Mouse (Mus musculus) gastrocnemius, adult 18-20 months (tissue): ENCODE measurements around the gene Nrp1. TPM values are rescaled to one million over a fixed set of nuclear protein-coding genes. Genes with fewer than 3 reads are reported as not detected.
A peak's percentile ranks its signal among the peaks of the same experiment; 100 is the strongest.

Experiments
- DNase-seq: peaks from one replicate; pipeline ENCODE4 v3.0.0; 2021; ENCODE audit warnings: low spot score
- total RNA-seq, 2 experiments: library from RNA; stranded (reverse); gene quantifications; 2 replicates each; pipeline ENCODE4 v1.2.3; 2021

The Nrp1 gene
- total RNA-seq, 2 experiments from 2014 or later = 23.7 to 29.0 TPM

GRCm38 (mm10) chr8:128370496-128370895 lies 12.1 kb downstream of the Nrp1 start:
- DNase-seq = no peak

DNA sequence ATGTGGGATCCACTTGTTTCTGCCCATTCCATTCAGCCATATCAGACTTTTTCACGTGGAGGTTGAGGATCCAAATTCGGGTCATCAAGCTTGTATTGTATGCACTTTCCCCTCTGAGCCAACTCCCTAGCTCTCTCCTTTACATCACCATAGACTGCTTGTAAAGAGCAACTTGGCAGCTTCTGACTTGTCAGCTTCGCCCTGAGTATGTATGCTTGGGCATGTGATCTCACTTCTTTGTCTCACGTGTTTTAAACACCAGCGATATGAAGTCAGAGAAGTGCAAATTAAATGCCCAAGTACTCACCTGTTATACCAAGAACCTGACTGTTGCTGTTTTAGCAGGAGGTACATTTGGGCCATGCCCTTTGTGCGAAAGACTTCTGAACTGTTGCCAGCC lies 12.6 kb downstream of the Nrp1 start:
- no peak for DNase-seq

- no peak for DNase-seq
These were observed 13.4 kb downstream of the Nrp1 start for GRCm38 (mm10) chr8:128371789-128372188.

- DNase-seq = no peak
These were observed 14.3 kb downstream of the Nrp1 start for GRCm38 (mm10) chr8:128372724-128373123.

DNA sequence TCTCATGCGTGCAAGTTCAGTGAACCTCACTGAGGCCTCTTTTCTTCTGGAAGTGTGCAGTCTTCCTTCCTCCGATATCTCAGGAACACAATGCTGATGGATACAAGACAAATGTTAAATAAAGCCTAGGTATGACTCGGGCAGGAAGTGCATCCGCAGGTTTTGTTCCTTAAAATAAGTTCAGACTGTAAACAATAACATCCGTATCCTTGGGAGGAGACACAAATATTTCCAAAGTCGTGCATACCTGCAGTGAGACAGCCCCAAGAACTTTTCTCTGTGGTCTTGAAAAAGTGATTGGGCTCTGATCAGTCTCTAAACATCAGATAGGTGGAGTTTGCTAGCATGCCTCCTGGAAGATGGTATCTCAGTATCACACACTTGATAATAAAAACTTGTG lies 15.0 kb downstream of the Nrp1 start:
- no peak for DNase-seq

DNA sequence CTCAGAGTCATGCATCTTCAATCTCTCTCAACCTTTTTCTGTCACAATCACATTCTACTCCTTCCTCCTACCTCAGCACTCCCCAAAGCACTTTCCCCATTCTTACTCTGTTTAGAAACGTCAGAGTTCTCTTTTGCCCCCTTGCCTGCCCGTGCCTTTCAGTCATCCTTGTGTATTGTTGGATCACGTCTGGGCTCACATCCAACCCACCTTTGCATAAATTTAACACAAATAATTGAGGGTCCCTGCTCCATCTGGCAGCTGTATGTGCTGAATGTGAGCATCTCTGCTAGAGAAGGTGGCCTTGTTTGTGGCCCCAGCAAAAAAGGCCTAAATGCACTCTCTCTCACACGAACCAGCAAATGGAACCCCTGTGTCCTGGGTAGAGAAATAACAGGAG lies 16.9 kb downstream of the Nrp1 start:
- DNase-seq = no peak

DNA sequence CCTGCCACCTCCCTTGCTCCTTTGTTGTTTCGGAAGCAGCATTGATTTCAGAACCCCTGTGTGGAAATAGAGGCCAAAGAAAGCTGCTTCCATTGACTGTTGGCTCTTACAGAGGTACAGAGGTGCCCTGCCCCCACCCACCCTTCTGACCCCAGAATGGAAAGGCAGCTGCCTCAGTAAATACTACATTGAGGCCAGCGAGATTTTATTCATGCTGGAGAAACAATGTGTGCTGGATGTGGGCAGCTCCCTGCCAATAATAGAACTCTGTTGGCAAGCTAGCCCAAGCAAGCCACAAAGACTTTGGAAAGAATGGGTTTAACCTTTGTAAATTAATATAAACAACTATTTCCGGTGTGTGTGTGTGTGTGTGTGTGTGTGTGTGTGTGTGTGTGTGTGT lies 24.8 kb downstream of the Nrp1 start:
- peak; percentile 23 for DNase-seq

- no peak for DNase-seq
These were observed 26.0 kb downstream of the Nrp1 start for GRCm38 (mm10) chr8:128384366-128384765.

- no peak for DNase-seq
These were observed 26.5 kb downstream of the Nrp1 start for GRCm38 (mm10) chr8:128384921-128385332.

- DNase-seq = no peak
These were observed 28.7 kb downstream of the Nrp1 start for GRCm38 (mm10) chr8:128386963-128387621.

GRCm38 (mm10) chr8:128390759-128391158 lies 32.4 kb downstream of the Nrp1 start:
- no peak for DNase-seq

GRCm38 (mm10) chr8:128391182-128391760 lies 32.9 kb downstream of the Nrp1 start:
- no peak for DNase-seq

- no peak for DNase-seq
These were observed 36.3 kb downstream of the Nrp1 start for GRCm38 (mm10) chr8:128394671-128395193.

- DNase-seq = no peak
These were observed 38.6 kb downstream of the Nrp1 start for GRCm38 (mm10) chr8:128396968-128397367.

GRCm38 (mm10) chr8:128397441-128397840 lies 39.0 kb downstream of the Nrp1 start:
- DNase-seq = no peak

DNA sequence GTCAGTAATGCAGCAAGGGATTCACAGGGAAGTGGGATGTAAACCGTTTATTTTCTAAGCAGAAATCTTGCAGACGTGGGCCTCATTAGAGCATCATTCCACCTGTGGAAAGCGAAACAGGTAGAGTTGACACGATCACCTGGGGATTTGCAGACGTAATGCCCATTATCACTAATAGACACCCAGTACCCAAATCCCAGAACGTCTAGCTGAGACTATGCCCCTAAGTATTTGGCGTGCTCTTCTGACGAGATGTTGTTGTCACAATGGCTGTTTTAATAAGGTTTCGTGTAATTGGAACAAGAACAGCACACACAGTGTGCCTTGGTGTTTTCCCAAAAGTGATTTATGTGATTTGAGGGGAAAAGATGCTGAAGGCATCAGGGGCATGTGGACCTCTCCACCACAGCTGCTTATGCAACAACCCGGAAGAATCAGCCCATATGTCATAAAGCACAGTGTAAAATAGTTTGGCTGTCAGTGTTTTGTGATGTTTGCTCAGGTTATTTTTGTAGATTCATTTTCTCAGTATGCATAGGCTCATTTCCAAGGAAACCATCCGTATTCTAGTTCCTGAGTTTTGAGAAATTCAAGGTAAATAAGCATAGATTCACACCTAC lies 40.2 kb downstream of the Nrp1 start:
- DNase-seq = no peak

GRCm38 (mm10) chr8:128400286-128400685 lies 41.9 kb downstream of the Nrp1 start:
- DNase-seq = no peak

GRCm38 (mm10) chr8:128404876-128405275 lies 46.5 kb downstream of the Nrp1 start:
- no peak for DNase-seq

- no peak for DNase-seq
These were observed 55.0 kb downstream of the Nrp1 start for GRCm38 (mm10) chr8:128413381-128413780.

- DNase-seq = no peak
These were observed 57.6 kb downstream of the Nrp1 start for GRCm38 (mm10) chr8:128415730-128416684.

GRCm38 (mm10) chr8:128416896-128417295 lies 58.5 kb downstream of the Nrp1 start:
- DNase-seq = no peak
